Mouse (Mus musculus) heart, postnatal 0 days (tissue): Measurements from ENCODE around the gene Mrtfa.

Experiments
- CTCF ChIP-seq: IDR thresholded peaks from 2 replicates; pipeline ENCODE4 v1.5.1; 2016; ENCODE audit warnings: antibody characterized with exemption, control low read depth, low read depth
- EP300 ChIP-seq: IDR thresholded peaks from 2 replicates; pipeline ENCODE4 v1.6.1; 2016; ENCODE audit warnings: antibody characterized with exemption, low read depth

DNA sequence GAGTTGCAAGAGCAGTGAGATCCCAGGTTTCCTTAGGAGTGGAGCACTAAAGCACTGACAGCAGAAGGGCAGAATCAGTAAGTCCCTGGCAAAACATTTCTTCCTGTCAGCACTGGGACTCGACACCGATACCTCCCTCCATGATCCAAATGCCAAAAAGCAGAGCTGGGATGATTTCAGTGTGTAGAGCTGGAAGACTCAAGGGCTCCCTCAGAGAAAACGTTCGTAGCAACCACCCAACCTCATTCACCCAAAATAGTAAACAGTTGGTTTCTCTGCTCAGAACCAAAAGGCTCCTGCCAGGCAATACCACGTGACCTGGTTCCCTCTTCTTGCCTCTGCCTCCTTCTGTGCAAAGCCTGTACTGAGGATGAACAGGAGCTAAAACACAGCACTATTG lies 123.6 kb downstream of the Mrtfa start:
- TF ChIP-seq EP300 (no peak), CTCF (no peak)
